Mouse (Mus musculus): ENCODE results near the gene Washc4. TPM values are rescaled to one million over a fixed set of nuclear protein-coding genes. Genes with fewer than 3 reads are reported as not detected.
"Not testable (repeated sequence)": the region's sequence is repeated elsewhere in the genome, so short reads cannot be mapped to it uniquely, and the experiment has no call there.

Washc4 gene
- 0.89 and 1.3 TPM in 2 replicates for polyA plus RNA-seq (2012; rRNA removed)

GRCm38 (mm10) chr10:83543439-83544102 is at the start of gene Washc4:
Gene Washc4, plus strand, starts transcription at chr10:83543752.
- TF ChIP-seq POLR2A (IDR thresholded peaks at IDR 0.05; ENCODE audit: control insufficient read depth, low read depth, low read length) (peak; percentile 98), CTCF (IDR thresholded peaks at IDR 0.05; ENCODE audit: control insufficient read depth, insufficient read depth, insufficient replicate concordance, low read depth, low read length) (no peak)
- H3K27ac ChIP-seq (ENCODE audit: control insufficient read depth, insufficient read depth, low read depth, low read length) = peak within 1 kb of the TSS; percentile 94
- no peaks in the 10 kb centered on the region for H3K36me3 ChIP-seq (ENCODE audit: control insufficient read depth, insufficient read depth, low read length)
- no peaks in the 10 kb centered on the region for H3K27me3 ChIP-seq (ENCODE audit: control insufficient read depth, insufficient read depth, low read length)
- no peaks in the 10 kb centered on the region; the same call in 1 of the 2 replicates for H3K4me1 ChIP-seq (ENCODE audit: control insufficient read depth, insufficient read depth, low read length)
- H3K4me3 ChIP-seq (ENCODE audit: control insufficient read depth, low read depth, low read length) = peak within 1 kb of the TSS; percentile 94

DNA sequence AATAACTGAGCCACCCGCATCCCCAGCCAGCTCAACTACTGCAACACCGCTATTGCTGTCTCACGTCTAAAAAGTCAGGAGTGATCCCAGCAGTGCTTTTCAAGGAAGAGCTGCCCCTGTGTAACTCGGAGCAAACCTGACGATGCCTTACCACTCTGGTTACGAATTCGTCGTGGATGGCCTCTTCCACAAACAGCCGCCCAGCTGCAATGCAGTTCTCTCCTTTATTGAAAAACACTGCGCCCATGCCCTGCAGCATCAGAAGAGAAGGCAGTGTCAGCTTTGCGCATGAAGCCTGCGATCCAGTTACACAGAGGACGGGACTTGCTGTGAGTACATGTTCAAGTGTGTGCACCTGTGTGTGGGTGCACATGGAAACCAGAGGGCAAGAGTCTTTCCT is 46.2 kb upstream of the Washc4 start:
- Histone ChIP-seq H3K36me3 (ENCODE audit: control insufficient read depth, insufficient read depth, low read length) (no peaks in the 10 kb centered on the region), H3K4me3 (ENCODE audit: control insufficient read depth, low read depth, low read length) (no peak overlapping the region), H3K27me3 (ENCODE audit: control insufficient read depth, insufficient read depth, low read length) (no peaks in the 10 kb centered on the region), H3K27ac (ENCODE audit: control insufficient read depth, insufficient read depth, low read depth, low read length) (no peak overlapping the region), H3K4me1 (ENCODE audit: control insufficient read depth, insufficient read depth, low read length) (no peaks in the 10 kb centered on the region)
- TF ChIP-seq POLR2A (IDR thresholded peaks at IDR 0.05; ENCODE audit: control insufficient read depth, low read depth, low read length) (no peak), CTCF (IDR thresholded peaks at IDR 0.05; ENCODE audit: control insufficient read depth, insufficient read depth, insufficient replicate concordance, low read depth, low read length) (no peak)

- H3K36me3 ChIP-seq (ENCODE audit: control insufficient read depth, insufficient read depth, low read length) = no peaks in the 10 kb centered on the region
- H3K27me3 ChIP-seq (ENCODE audit: control insufficient read depth, insufficient read depth, low read length) = no peaks in the 10 kb centered on the region
- no peak overlapping the region for H3K4me3 ChIP-seq (ENCODE audit: control insufficient read depth, low read depth, low read length)
- no peaks in the 10 kb centered on the region; the same call in 1 of the 2 replicates for H3K4me1 ChIP-seq (ENCODE audit: control insufficient read depth, insufficient read depth, low read length)
- H3K27ac ChIP-seq (ENCODE audit: control insufficient read depth, insufficient read depth, low read depth, low read length) = no peak overlapping the region
- TF ChIP-seq CTCF (IDR thresholded peaks at IDR 0.05; ENCODE audit: control insufficient read depth, insufficient read depth, insufficient replicate concordance, low read depth, low read length) (no peak), POLR2A (IDR thresholded peaks at IDR 0.05; ENCODE audit: control insufficient read depth, low read depth, low read length) (no peak)
These were observed 34.4 kb upstream of the Washc4 start for GRCm38 (mm10) chr10:83508962-83509660.

DNA sequence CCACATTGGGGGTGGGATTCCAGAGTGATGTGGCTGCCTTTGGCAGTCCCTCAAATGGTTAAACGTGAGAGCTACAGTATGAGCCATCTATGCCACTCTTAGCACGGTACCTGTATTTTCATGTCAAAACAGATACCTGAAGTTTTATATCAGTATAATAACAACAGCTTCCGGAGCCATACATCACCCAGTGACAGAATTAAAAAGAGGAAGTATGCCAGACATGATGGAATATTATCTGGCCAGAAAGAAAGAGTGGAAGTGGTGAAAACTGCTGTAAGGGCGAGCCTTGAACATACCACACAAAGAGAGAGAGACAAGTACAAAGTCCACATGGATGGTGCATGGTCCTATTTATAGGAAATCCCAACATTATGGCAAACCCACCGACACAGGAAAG is 32.2 kb upstream of the Washc4 start:
- H3K4me1 ChIP-seq (ENCODE audit: control insufficient read depth, insufficient read depth, low read length) = no peaks in the 10 kb centered on the region; the same call in 1 of the 2 replicates

GRCm38 (mm10) chr10:83513736-83514135 is 29.8 kb upstream of the Washc4 start:
- no peak overlapping the region for H3K27ac ChIP-seq (ENCODE audit: control insufficient read depth, insufficient read depth, low read depth, low read length)
- H3K36me3 ChIP-seq (ENCODE audit: control insufficient read depth, insufficient read depth, low read length) = no peaks in the 10 kb centered on the region
- no peaks in the 10 kb centered on the region for H3K27me3 ChIP-seq (ENCODE audit: control insufficient read depth, insufficient read depth, low read length)
- TF ChIP-seq POLR2A (IDR thresholded peaks at IDR 0.05; ENCODE audit: control insufficient read depth, low read depth, low read length) = no peak
- TF ChIP-seq CTCF (IDR thresholded peaks at IDR 0.05; ENCODE audit: control insufficient read depth, insufficient read depth, insufficient replicate concordance, low read depth, low read length) = no peak
- H3K4me3 ChIP-seq (ENCODE audit: control insufficient read depth, low read depth, low read length) = no peak overlapping the region
- H3K4me1 ChIP-seq (ENCODE audit: control insufficient read depth, insufficient read depth, low read length) = no peaks in the 10 kb centered on the region; the same call in 1 of the 2 replicates

More for the DNA sequence above, 32.2 kb upstream of the Washc4 start:
- Histone ChIP-seq H3K36me3 (ENCODE audit: control insufficient read depth, insufficient read depth, low read length) (no peaks in the 10 kb centered on the region), H3K27ac (ENCODE audit: control insufficient read depth, insufficient read depth, low read depth, low read length) (no peak overlapping the region), H3K27me3 (ENCODE audit: control insufficient read depth, insufficient read depth, low read length) (no peaks in the 10 kb centered on the region), H3K4me3 (ENCODE audit: control insufficient read depth, low read depth, low read length) (no peak overlapping the region)
- TF ChIP-seq POLR2A (IDR thresholded peaks at IDR 0.05; ENCODE audit: control insufficient read depth, low read depth, low read length) (no peak), CTCF (IDR thresholded peaks at IDR 0.05; ENCODE audit: control insufficient read depth, insufficient read depth, insufficient replicate concordance, low read depth, low read length) (no peak)

DNA sequence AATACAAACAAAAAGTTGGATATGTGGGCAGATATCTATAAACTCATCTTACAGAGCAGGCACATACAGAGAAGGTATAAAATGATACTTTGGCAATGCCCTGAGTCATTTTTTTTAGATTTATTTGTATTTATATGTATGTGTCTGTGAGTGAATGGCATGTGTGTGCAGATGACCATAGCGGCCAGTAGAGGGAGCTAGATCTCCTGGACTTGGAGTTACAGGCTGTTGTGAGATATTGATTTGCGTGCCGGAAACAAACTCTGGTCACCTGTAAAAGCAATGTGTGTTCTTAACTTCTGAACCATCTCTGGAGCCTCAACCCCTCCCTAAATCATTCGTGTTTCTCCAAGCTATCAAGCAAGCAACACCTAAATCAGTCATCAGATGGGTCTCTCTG is 22.6 kb upstream of the Washc4 start:
- Histone ChIP-seq H3K36me3 (ENCODE audit: control insufficient read depth, insufficient read depth, low read length) (no peaks in the 10 kb centered on the region), H3K27ac (ENCODE audit: control insufficient read depth, insufficient read depth, low read depth, low read length) (no peak overlapping the region), H3K27me3 (ENCODE audit: control insufficient read depth, insufficient read depth, low read length) (no peaks in the 10 kb centered on the region), H3K4me3 (ENCODE audit: control insufficient read depth, low read depth, low read length) (no peak overlapping the region), H3K4me1 (ENCODE audit: control insufficient read depth, insufficient read depth, low read length) (no peaks in the 10 kb centered on the region)
- TF ChIP-seq POLR2A (IDR thresholded peaks at IDR 0.05; ENCODE audit: control insufficient read depth, low read depth, low read length) = no peak
- TF ChIP-seq CTCF (IDR thresholded peaks at IDR 0.05; ENCODE audit: control insufficient read depth, insufficient read depth, insufficient replicate concordance, low read depth, low read length) = no peak

- not testable (repeated sequence) for H3K36me3 ChIP-seq (ENCODE audit: control insufficient read depth, insufficient read depth, low read length); H3K4me1 ChIP-seq (ENCODE audit: control insufficient read depth, insufficient read depth, low read length); H3K4me3 ChIP-seq (ENCODE audit: control insufficient read depth, low read depth, low read length); H3K27ac ChIP-seq (ENCODE audit: control insufficient read depth, insufficient read depth, low read depth, low read length); H3K27me3 ChIP-seq (ENCODE audit: control insufficient read depth, insufficient read depth, low read length)
These were observed 19.3 kb upstream of the Washc4 start for GRCm38 (mm10) chr10:83524238-83524637.
